In genomic region chr2:47755716-47756115, GRCm38 (mm10) we compare ENCODE assay signal across 13 mouse cellular contexts.
DNase-seq lines count a peak whose midpoint lies in the region.
"Had no signal": no experiment of that assay in that cellular context is flagged by ENCODE, and none has a peak within 500 bp of the region (broad histone marks: within the 10 kb centered on the region; RNA-seq: fewer than 3 reads in every experiment).

No protein-coding gene starts in this region.

- peak; percentile 1 for DNase-seq in heart, adult 8-10 months (ENCODE audit: low spot score)
- no peak for DNase-seq in heart, postnatal 10 days
- DNase-seq in layer of hippocampus, adult 9-10 months (ENCODE audit: low spot score) = peak; percentile 18
- no peak for DNase-seq in layer of hippocampus, adult 11-12 months (ENCODE audit: low spot score)
- DNase-seq in lung, postnatal 25 days (ENCODE audit: low spot score) = peak; percentile 10
- DNase-seq in lung, postnatal 4 days = no peak
- no peak for DNase-seq in adrenal gland, adult 8-10 months
- DNase-seq: adrenal gland, postnatal 14 days; cerebellum, adult 11-12 months; cerebellum, adult 8-10 months; cerebellum, postnatal 10 days; cerebellum, postnatal 36 days; gastrocnemius, postnatal 25 days had no signal

- intact Hi-C loops in heart, postnatal 10 days (cut with DNase I) = no loop called here

Comparison
In these comparisons a context has a peak if more than half of its experiments do, and no peak if none do; other contexts are left out.
1. DNase-seq: peak in heart, adult 8-10 months (single experiment), layer of hippocampus, adult 9-10 months (single experiment) and lung, postnatal 25 days (single experiment); none in heart, postnatal 10 days (0 of 2), layer of hippocampus, adult 11-12 months (single experiment), lung, postnatal 4 days (0 of 2) and adrenal gland, adult 8-10 months (single experiment).